Mouse (Mus musculus) ES-E14 (cell line): Measurements from ENCODE around the gene Gabrb3. TPM values are rescaled to one million over a fixed set of nuclear protein-coding genes. Genes with fewer than 3 reads are reported as not detected.
A peak's percentile ranks its signal among the peaks of the same experiment; 100 is the strongest.

Experiments used
- DNase-seq: peaks from one replicate; pipeline ENCODE4 v3.0.0-alpha.2; 2013; ENCODE audit warnings: low read depth, low spot score
- H3K27ac ChIP-seq: 2 replicates; pipeline ENCODE4 v1.5.1; 2012; ENCODE audit warnings: low read depth, mild to moderate bottlenecking, low read length, moderate library complexity, mixed read lengths; ENCODE audit not compliant: poor library complexity, insufficient read depth, severe bottlenecking
- H3K36me3 ChIP-seq: 2 replicates; pipeline ENCODE4 v1.6.1; 2012; ENCODE audit warnings: mild to moderate bottlenecking, low read length, moderate library complexity, mixed read lengths; ENCODE audit not compliant: control insufficient read depth, poor library complexity, insufficient read depth, severe bottlenecking
- H3K4me1 ChIP-seq, 2 experiments: fragments of 150-350 bp in 1 of 2; sonication (generic) in 1 of 2; 2 replicates each; pipeline ENCODE4 v1.6.1; 2012; ENCODE audit warnings: low read length in 2 of 2, mild to moderate bottlenecking in 1 of 2, mixed read lengths in 1 of 2; ENCODE audit not compliant: control insufficient read depth in 2 of 2, insufficient read depth in 2 of 2, poor library complexity in 1 of 2
- H3K4me3 ChIP-seq, 2 experiments: fragments of 150-350 bp in 1 of 2; sonication (generic) in 1 of 2; 2 replicates each; pipeline ENCODE4 v1.5.1; 2012; ENCODE audit warnings: low read length in 2 of 2, low read depth in 1 of 2, mild to moderate bottlenecking in 1 of 2, mixed read lengths in 1 of 2; ENCODE audit not compliant: insufficient read depth in 1 of 2, poor library complexity in 1 of 2, severe bottlenecking in 1 of 2
- H3K9ac ChIP-seq: 2 replicates; pipeline ENCODE4 v1.6.1; 2012; ENCODE audit warnings: low read depth, mild to moderate bottlenecking, low read length, mixed read lengths; ENCODE audit not compliant: poor library complexity, insufficient read depth, severe bottlenecking
- H3K9me3 ChIP-seq: fragments of 150-350 bp; sonication (generic); 2 replicates; pipeline ENCODE4 v1.6.1; 2012; ENCODE audit warnings: low read depth, mild to moderate bottlenecking, low read length; ENCODE audit not compliant: control insufficient read depth, insufficient read depth
- CHD2 ChIP-seq: IDR thresholded peaks from 2 replicates; pipeline ENCODE4 v1.6.1; 2014; ENCODE audit warnings: mild to moderate bottlenecking, low read depth, low read length, inconsistent platforms
- HCFC1 ChIP-seq: IDR thresholded peaks from 2 replicates; pipeline ENCODE4 v1.6.1; 2012; ENCODE audit warnings: low read length, inconsistent platforms, borderline replicate concordance; ENCODE audit not compliant: insufficient read depth
- MAFK ChIP-seq: IDR thresholded peaks from 2 replicates; pipeline ENCODE4 v1.6.1; 2014; ENCODE audit warnings: mild to moderate bottlenecking, low read depth, low read length, inconsistent platforms; ENCODE audit not compliant: insufficient read depth
- ZC3H11A ChIP-seq: IDR thresholded peaks from 2 replicates; pipeline ENCODE4 v1.6.1; 2012; ENCODE audit warnings: low read depth, mild to moderate bottlenecking, inconsistent platforms, low read length, borderline replicate concordance
- ZNF384 ChIP-seq: IDR thresholded peaks from 2 replicates; pipeline ENCODE4 v1.6.1; 2012; ENCODE audit warnings: low read depth, low read length, inconsistent platforms
- in situ Hi-C, 2 experiments: fragments of 600-800 bp; cut with MboI; formaldehyde crosslinking; loops; one replicate each; pipeline ENCODE4 v1.15.1; 2025; ENCODE audit warnings: low sequenced_read_pairs in 2 of 2, inconsistent platforms in 1 of 2; ENCODE audit not compliant: unreplicated experiment in 2 of 2
- total RNA-seq: library from RNA; depleted of rRNA; stranded (reverse); fragments of 300-350 nt; gene quantifications from 2 replicates; pipeline ENCODE4 v1.2.3, GENCODE M21; 2012; rRNA removed

Gene Gabrb3
- 4.9 and 6.4 TPM in 2 replicates for total RNA-seq

DNA sequence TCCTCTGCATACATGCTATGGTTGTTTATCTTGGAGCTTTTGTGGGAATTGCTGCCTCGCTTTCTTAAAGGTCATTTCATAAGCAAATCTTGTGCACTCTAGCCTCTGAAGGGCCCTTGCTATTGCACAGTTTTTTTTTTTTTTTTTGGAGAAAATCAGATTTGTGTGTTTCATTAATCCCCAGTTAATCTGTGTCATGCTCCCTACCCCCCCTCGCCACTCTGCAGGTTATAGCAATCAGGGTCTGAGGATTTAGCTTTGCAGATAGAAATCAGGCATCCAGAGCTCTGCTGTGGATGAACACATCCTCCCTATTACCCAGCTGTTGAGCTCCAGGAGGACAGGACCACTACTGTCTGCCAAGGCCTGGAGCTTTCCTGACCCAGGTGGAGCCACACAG lies at the start of gene Gabrb3:
Gabrb3 (plus strand) TSS at position 301 of the 400 bp plus-strand sequence.
- Histone ChIP-seq H3K4me3 (no peak within 1 kb of the TSS), H3K9ac (no peak within 1 kb of the TSS), H3K9me3 (no peaks in the 10 kb centered on the region), H3K27ac (no peak within 1 kb of the TSS), H3K36me3 (no peaks in the 10 kb centered on the region), H3K4me1 (no peaks in the 10 kb centered on the region)
- no peak for DNase-seq
- TF ChIP-seq MAFK = no peak
- no peak for TF ChIP-seq ZC3H11A
- TF ChIP-seq HCFC1 = no peak
- no peak for TF ChIP-seq ZNF384
- no peak for TF ChIP-seq CHD2
- in situ Hi-C loops = no loop called here

- peak; percentile 57 for DNase-seq
- H3K4me3 ChIP-seq = no peak overlapping the region
- no peaks in the 10 kb centered on the region for H3K36me3 ChIP-seq
- in situ Hi-C loops = no loop called here
- H3K4me1 ChIP-seq = no peaks in the 10 kb centered on the region
- H3K9me3 ChIP-seq = no peaks in the 10 kb centered on the region
- no peak overlapping the region for H3K9ac ChIP-seq
- TF ChIP-seq HCFC1 (no peak), MAFK (no peak), ZC3H11A (no peak)
- H3K27ac ChIP-seq = no peak overlapping the region
Observed at GRCm38 (mm10) chr7:57384112-57384511, 35.4 kb upstream of the Gabrb3 start.

- Histone ChIP-seq H3K9ac (peak within 1 kb of the TSS; percentile 11; the same call in 1 of the 2 replicates), H3K4me1 (no peaks in the 10 kb centered on the region), H3K27ac (no peak within 1 kb of the TSS), H3K36me3 (no peaks in the 10 kb centered on the region), H3K4me3 (peak within 1 kb of the TSS; percentile 59 to 72), H3K9me3 (no peaks in the 10 kb centered on the region)
- no peak for TF ChIP-seq MAFK
- no peak for TF ChIP-seq HCFC1
- TF ChIP-seq ZNF384 = no peak
- TF ChIP-seq ZC3H11A = no peak
- TF ChIP-seq CHD2 = no peak
- DNase-seq = peak; percentile 17
- in situ Hi-C loops = no loop called here
Observed at GRCm38 (mm10) chr7:57386517-57387340, 32.8 kb upstream of the Gabrb3 start, which contains the start of gene Gabrg3. Gene Gabrg3 (minus strand): TSS chr7:57387188.

DNA sequence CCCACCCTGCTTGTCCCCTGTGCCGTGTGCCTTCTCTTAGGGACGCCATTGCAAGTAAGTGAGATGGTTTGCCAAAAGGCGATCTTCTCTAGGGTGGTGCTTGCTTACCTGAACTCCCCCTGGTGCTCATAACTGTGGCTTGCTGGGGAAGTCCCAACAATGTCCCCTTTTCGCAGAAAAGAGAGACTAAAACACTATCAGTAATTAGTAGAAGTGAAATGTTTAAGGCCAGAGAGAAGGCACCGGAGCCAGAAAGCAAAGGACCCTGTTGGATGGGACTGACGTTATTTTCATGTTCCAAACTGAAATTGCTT lies 32.2 kb upstream of the Gabrb3 start:
- no peaks in the 10 kb centered on the region for H3K9me3 ChIP-seq
- no peaks in the 10 kb centered on the region for H3K4me1 ChIP-seq
- H3K9ac ChIP-seq = peak overlapping the region; percentile 7; the same call in 1 of the 2 replicates
- in situ Hi-C loops = no loop called here
- H3K27ac ChIP-seq = no peak overlapping the region
- no peaks in the 10 kb centered on the region for H3K36me3 ChIP-seq
- no peak for DNase-seq
- no peak for TF ChIP-seq CHD2
- TF ChIP-seq MAFK = no peak
- TF ChIP-seq ZNF384 = no peak
- no peak for TF ChIP-seq ZC3H11A
- no peak for TF ChIP-seq HCFC1
- peak overlapping the region; percentile 59 to 72 for H3K4me3 ChIP-seq
